ENCODE assay signal across 24 mouse cellular contexts in the genomic region with DNA sequence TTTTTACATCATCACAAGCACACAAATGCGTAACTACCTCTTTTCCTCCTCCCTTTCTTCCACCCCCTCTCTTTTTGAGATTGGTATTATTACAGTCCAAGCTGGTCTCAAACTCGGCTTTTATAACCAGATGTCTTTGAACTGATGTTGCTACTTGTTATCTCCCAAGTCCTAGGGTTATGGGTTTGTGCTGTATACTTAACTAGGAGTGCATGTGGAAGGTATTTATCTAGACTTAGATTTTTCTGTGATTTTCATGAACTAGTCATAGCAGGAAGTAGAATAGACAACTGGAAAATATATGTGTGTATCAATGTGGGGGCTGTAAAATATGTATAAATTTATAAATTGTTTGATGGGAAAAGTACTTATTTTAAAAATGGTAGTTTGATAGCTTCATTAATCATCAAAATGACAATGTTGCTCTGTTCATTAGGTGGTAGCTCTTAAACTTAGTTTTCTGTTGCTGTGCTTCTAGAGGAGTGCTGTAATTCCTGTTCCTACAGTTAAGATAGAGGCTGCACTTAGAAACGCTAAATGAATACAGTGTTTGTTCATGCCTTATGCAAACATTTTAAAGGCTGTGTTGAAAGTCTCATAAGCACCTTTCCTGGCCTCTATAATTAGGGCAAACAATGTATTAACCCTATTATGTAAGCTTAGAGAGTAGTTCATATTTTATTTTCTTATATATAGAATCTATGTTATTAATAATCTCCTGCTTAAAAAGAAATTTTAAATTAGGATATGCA. TPM values are rescaled to one million over a fixed set of nuclear protein-coding genes. Genes with fewer than 3 reads are reported as not detected.
"Had no signal": no experiment of that assay in that cellular context is flagged by ENCODE, and none has a peak within 500 bp of the region (broad histone marks: within the 10 kb centered on the region; RNA-seq: fewer than 3 reads in every experiment).

No protein-coding gene starts in this region.

- H3K36me3 ChIP-seq: midbrain, embryonic 15.5 days had no signal

- H3K27me3 ChIP-seq: kidney, embryonic 15.5 days; limb, embryonic 12.5 days; limb, embryonic 15.5 days; liver, embryonic 15.5 days; midbrain, embryonic 12.5 days; midbrain, embryonic 15.5 days; neural tube, embryonic 13.5 days had no signal

- H3K9me3 ChIP-seq: kidney, embryonic 15.5 days; limb, embryonic 12.5 days; limb, embryonic 15.5 days; liver, embryonic 15.5 days; midbrain, embryonic 12.5 days; midbrain, embryonic 15.5 days; neural tube, embryonic 13.5 days had no signal

- DNase-seq: kidney, adult 8-10 months; kidney, postnatal 10 days; kidney, postnatal 36 days; layer of hippocampus, postnatal 36 days; left cerebral cortex, postnatal 4 days; retina, postnatal 1 day; right cerebral cortex, postnatal 25 days; spleen, adult 18-20 months; thymus, adult 18-20 months; thymus, postnatal 36 days had no signal

- H3K4me3 ChIP-seq: kidney, embryonic 15.5 days; limb, embryonic 12.5 days; limb, embryonic 15.5 days; liver, embryonic 15.5 days; midbrain, embryonic 12.5 days; midbrain, embryonic 15.5 days; myocyte; neural tube, embryonic 13.5 days had no signal

- H3K9ac ChIP-seq: kidney, embryonic 15.5 days; limb, embryonic 12.5 days; limb, embryonic 15.5 days; liver, embryonic 15.5 days; midbrain, embryonic 12.5 days; midbrain, embryonic 15.5 days; neural tube, embryonic 13.5 days had no signal

- H3K4me2 ChIP-seq: kidney, embryonic 15.5 days; limb, embryonic 15.5 days; liver, embryonic 11.5 days; liver, embryonic 15.5 days; midbrain, embryonic 12.5 days; midbrain, embryonic 15.5 days; neural tube, embryonic 13.5 days had no signal

- H3K4me1 ChIP-seq: liver, embryonic 15.5 days; midbrain, embryonic 15.5 days; neural tube, embryonic 13.5 days had no signal

- ATAC-seq: hindbrain, postnatal 0 days; inflammation-experienced regulatory T-cells, adult 6 months; midbrain, embryonic 15.5 days had no signal

- H3K27ac ChIP-seq: hindbrain, postnatal 0 days; kidney, embryonic 15.5 days; limb, embryonic 12.5 days; limb, embryonic 15.5 days; liver, embryonic 15.5 days; macrophage; midbrain, embryonic 12.5 days; midbrain, embryonic 15.5 days; neural tube, embryonic 13.5 days had no signal

RNA-seq across cellular contexts. Expression of a gene that starts 0.9 kb away (rescaled TPM):
- total RNA-seq: megakaryocyte, adult 5-6 weeks; monocyte, adult 5-6 weeks had no signal
- polyA plus RNA-seq: macrophage had no signal
